Mouse (Mus musculus) kidney, postnatal 4 days (tissue): ENCODE results near the gene Pgls.

Experiments
- DNase-seq, 2 experiments: peaks; one replicate each; pipeline ENCODE4 v3.0.0; 2021; ENCODE audit warnings: mixed read lengths in 2 of 2

Pgls gene

DNA sequence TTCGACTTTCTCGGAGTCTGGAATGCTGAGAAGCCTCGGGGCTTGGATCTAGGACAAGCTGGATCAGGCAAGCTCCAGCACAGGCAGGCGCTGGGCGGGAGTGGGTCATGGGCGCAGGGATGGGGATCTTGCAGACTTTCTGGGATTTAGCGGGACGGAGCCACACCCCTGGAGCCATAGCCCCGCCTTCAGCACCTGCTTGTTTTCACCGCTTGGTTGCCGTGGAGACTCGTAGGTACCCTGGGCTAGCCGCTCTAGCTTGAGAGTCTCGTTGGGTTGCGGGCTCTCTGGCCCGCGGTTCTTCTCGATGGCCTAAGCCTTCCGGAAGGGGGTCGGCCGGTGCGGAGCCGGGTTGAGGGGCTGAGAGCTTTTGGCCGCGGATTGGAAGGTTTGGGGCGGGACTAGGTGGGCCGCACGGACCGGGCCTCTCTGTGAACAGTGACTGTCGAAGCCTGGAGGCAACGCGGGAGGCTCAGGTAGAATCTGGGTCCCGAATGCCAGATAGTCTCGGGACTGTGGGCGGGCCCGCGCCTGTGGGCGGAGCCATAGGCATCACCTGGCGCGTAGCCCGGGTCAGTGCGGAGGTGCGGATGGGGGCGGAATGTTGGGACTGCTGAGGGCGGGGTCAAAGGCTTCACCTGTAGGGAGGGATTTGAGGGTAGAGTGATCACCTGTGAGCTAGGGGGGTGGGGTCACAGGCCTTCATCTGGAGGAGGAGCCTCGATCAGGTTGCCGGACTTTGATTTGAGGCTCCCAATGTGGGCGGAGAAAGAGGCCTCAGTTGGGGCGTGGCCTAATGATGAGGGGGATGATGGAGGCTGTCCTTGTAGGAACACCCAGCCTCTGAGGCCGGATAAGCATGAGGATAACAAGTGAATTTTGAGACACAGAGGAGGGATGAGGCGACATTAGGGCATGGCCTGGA lies 22.3 kb upstream of the Pgls start:
- peak; percentile 89 to 94 for DNase-seq

DNA sequence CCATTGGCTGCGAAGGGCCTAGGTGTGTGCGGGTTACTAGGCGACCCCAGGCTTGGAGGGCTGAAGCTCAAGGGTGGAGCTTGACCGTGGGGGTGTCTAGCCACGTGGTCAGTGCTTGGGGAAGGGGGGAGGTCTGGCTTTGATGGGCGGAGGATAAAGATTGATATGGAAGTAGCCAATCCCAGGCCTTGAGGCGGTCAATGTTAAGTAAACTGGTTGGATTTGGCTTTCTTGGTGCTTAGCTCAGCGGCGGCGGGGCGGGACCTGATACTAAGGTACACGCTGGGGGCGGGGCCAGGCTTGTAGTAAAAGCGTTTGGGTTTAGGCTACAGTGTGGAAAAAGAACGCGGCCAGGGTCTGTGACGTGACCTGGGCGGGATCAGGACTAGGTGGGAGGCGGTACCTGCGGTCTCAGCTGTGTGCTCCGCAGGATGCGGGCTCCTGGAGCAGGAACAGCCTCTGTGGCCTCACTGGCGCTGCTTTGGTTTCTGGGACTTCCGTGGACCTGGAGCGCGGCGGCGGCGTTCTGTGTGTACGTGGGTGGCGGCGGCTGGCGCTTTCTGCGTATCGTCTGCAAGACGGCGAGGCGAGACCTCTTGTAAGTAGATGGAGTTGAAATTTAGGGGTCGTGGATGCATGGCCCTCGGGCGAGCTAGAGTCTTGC lies 21.6 kb upstream of the Pgls start:
- peak; percentile 97 to 98 for DNase-seq

DNA sequence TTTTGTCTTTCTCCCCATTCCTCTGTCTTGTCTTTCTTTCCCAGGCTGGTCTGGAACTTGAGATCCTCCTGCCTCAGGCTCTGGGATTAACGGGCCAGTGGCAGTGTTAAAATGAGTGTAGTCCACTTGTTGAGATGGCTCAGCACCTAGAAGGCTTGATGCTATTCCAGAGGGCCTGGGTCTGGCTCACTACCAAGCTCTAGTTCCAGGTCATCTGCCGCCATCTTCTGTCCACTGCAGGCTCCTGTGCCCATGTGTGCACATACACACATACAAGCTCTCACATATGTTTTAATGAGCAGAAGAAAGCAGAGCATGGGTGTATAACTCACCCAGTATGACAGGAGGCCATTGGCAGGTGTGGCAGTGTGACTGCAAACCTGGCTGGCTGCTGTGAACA lies 19.9 kb upstream of the Pgls start:
- DNase-seq: no peak

DNA sequence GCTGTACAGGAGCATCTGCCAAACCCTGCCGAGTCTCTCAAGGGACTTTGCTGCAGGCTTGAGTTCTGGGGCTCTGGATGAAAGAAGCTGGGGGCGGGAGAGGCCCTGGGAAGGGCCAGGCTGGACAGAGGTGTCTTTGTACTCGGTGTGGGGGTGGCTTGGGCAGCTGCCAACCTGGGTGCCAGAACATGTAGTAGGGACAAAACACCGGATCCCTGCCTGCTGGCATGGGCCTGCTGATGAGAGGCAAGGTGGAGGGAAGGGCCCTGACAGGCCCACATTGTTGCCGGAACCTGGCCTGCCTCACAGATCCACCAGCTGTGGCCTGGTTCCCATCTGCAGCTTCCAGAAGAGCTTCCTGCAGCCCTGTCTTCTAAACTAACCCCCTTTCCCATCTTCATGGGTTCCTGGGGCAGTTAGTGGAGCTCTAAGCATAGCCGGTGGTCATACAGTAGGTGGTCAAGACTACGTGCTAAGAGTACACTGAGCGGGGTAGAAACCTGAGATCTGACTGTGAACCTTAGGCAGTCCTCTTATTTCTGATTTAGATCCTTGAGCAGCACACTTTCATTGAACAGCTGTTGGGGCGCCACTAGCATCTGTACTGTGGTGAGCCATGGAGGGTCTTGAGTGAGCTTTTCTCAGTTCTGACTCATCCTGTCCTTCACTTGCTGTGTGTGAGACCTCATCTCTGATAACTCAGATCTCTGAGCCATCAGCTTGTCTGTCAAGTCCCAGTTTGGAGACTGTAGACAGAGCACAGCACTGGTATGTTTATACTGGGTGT lies 18.9 kb upstream of the Pgls start:
- DNase-seq: peak; percentile 58 to 67

DNA sequence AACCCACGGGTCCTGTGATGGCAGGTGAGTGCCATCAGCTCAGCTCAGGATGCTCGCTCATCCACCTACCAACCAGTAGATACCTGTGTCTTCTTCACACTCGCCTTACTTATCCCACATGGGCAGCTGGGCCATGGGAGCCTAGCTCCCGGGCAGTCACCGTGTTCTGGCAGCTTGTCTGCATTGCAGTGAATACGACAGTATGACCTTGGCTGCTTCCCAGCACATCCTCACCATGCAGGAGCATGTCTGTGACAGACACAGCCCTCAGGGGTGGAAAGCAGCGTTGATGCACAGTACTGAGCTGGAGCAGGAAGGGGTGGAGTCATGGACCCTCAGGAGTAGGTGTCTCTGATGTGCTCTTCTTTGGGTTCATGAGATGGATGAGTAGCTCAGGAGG lies 17.6 kb upstream of the Pgls start:
- DNase-seq: no peak

DNA sequence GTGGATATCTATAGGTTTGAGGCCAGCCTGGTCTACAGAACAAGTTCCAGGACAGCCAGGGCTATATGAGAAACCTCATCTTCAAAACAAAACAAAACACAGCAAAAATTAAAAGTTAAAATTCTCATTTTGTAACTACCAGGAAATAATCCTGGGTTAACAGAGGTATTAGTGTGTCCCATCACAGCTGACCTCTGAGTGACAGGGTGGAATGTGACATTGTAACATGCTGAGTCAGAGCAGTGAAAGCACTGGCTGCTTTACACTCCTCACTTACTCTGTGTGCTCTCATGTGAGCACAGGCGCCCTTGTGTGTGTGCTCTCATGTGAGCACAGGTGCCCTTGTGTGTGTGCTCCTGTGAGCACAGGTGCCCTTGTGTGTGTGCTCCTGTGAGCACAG lies 17.0 kb upstream of the Pgls start:
- no peak for DNase-seq

DNA sequence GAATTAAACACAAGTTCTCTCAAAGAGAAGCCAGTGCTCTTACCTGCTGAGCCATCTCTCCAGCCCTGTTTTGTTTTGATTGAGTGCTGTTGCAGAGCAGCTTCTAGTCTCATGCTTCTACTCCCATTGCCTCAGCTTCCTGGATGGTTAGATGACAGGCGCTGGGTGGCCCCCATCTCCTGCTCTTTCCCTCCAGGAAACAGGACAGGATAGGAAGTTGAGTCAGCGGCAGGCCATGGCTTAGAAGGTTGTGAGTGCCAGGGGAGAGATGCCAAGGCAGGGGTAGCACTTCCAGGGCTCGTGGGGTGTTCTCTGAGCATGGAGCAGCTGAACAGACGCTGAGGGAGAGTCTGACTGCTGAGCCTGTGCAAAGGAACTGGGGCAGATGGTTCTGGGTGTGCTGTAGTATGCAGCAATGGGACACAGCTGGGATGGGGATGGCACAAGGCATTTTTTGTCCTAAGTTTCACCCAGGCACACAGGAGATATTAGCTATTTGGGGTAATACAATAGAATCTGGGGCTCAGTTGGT lies 14.1 kb upstream of the Pgls start:
- DNase-seq: no peak

DNA sequence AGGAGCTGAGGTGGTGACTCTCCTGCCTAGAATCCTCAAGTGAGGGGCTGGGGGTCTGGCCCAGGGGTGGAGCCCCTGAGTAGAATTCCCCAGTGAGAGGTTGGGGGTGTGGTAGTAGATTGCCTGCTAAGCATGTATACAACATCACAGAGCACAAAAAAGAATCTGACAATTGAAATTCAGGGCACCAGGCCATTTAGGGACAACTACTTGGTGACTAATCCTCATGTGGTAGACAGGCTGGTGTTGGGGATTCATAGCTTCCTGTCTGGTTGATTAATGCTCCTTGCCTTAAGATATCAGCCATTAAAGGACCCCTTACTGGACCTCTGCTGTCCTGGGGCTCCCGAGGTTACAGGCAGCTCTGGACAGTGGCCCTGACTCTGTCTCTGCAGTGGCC lies 13.0 kb upstream of the Pgls start:
- DNase-seq: no peak

DNA sequence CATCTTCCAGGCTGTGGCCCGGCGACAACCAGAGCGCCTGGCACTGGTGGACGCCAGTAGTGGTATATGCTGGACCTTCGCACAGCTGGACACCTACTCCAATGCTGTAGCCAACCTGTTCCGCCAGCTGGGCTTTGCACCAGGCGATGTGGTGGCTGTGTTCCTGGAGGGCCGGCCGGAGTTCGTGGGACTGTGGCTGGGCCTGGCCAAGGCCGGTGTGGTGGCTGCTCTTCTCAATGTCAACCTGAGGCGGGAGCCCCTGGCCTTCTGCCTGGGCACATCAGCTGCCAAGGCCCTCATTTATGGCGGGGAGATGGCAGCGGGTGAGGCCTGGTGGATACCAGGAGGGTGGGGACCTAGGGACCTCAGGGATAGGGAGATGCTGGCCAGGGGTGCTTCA lies 12.5 kb upstream of the Pgls start:
- DNase-seq: no peak

DNA sequence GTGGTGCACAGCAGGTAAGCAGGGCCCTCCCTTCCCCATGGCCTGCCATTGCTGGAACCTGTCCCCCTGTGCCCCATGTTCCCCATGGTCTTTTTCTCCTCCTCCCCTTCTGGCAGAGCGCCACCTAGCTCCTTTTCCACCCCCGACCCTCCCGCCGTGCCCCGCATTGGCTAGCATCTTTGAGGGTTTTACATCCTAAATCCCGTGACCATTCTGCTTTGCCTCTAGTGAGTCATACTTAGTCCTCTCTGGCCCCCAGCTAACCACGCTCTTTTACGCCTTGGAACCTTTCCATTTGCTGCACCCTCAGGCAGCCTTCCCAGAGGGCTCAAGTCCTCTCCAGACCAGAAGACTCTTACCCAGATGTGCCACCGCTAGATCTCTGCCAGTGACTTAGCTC lies 11.8 kb upstream of the Pgls start:
- no peak for DNase-seq

DNA sequence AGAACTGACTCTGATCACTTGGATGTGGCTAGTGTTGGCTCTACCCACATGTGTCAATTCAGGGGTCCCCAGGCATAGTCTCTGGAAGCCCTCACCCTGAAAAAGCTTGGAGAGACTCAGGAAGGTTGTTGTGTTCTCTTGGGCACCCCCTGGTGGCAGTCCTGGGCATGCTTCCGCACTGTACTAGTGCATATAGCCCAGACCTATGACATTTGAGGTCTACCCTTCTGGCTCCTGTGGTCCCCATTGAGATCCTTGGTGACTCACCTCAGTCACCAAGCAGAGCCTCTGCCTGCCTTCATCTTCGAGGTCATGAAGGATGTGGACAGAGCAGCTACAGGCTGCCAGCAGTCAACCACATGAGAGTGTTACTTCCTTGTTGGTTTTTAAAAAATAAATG lies 5.1 kb upstream of the Pgls start:
- peak; percentile 78 to 79 for DNase-seq

DNA sequence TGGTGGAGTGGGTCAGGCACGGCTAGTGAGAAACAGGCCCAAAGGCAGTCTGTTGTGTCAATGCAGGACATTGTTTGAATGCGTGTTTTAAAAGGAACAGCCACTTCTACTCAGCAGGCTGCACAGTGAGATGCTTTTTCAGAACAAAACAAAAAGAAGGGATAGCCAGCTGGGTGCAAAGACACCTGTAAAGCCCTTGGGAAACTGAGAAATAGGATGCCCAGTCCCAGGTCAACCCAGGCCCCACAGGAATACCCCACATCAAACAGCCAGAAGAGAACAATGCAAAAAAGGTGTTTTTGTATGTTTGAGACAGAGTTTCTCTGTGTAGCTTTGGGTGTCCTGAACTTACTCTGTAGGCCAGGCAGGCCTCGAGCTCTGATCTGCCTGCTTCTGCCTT lies 3.2 kb upstream of the Pgls start:
- DNase-seq: no peak

DNA sequence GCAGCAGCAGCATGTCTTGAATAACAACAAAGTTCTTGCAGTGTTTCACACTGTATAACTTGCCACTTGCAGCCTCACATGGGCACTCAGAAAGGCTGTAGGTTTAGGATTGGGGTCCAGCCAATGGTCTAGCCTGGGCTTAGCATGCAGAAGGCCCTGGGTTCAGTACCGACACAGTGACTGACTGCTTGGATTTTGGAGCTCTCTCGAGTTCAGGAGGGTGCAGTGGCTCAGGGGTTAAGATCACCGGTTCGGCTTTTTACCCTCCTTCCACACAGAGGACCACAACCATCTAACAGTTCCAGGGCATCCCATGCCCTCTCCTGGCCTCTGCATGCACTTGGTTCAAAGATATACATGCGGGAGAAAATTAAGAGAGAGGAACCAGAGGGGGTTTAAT lies 959 bp upstream of the Pgls start:
- DNase-seq: no peak

DNA sequence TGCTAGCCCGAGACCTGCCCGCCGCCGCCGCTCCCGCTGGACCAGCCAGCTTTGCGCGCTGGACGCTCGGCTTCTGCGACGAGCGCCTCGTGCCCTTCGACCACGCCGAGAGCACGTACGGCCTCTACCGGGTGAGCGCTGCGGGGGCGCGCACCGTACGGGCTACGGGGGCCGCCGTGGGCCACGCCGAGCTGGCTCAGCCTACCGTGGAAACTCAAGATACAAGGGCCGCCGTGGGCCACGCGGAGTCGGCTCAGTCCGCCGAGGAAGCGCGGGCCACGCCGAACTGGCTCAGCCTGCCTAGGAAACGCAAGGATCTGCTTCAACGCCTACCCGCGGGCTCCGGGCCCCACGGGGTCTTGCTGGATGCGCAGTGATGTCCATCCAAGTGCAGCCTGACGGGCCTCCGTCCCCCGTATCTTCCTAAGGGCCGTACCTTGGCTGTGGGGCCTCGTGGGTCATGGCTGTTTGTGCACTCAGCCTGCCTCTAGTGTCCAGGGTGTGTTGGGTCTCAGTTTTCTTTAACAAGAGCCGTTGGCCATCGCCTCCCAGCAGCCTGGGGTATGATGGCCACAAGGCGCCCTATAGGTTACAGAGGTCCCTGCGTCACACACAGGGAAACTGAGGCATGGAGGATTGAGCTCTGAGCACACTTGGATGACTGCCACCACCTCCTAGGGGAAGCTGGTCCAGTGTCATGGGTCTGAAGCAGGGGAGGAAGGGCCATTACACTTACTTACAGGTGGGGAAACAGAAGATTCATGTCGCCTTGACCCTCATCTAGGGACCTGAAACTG lies 596 bp downstream of the Pgls start:
- DNase-seq: peak; percentile 83 to 90

DNA sequence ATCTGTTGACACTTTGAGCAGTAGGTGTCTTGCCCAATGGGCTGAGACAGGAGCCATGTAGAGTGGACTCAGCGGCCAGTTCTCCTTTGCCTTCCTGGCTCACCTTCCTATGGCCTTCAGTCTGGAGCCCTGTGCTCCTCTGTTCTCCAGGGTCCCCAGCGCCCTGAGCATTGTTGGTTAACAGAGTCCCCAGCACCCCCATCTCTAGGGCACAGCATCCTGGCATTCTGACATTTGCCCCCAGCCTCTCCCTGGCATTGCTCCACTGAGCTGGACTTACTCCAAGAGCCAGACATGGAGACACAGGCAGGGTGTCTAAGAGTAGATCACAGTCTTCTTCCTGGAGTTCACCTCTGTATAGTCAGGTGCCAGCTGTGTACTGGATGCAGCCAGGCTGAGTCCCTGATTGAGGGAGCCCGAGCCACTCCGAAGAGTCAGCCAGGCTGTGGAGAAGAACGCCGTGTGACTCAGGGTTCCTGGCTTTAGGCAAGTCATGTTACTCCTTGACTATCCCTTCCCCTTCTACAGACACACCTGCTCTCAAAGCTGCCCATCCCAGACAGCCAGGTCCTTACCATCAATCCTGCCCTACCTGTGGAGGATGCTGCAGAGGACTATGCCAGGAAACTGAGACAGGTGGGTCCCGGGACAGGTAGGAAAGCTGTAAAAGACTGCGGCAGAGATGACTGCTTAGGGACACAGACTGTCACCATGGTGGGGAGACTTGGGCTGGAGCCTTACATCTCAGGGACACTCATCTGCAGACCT lies 1.8 kb downstream of the Pgls start:
- no peak for DNase-seq

DNA sequence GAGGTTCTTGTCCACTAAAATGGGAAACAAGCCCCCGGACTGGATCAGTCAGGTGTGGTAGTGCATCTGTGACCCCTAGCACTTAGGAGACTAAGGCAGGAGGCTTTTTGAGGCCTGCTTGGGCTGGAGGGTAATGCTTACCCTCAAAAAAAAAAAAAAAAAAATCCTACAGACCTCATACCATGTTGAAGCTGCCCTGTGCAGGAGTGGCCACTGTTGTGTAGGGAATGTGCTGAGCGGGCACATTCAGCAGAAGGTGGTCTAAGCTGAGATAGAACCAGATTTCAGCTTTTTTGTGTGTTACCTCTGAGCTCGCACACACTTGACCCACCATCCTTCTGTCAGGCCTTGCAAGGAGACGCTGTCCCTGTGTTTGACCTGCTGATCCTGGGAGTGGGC lies 2.3 kb downstream of the Pgls start:
- DNase-seq: no peak

DNA sequence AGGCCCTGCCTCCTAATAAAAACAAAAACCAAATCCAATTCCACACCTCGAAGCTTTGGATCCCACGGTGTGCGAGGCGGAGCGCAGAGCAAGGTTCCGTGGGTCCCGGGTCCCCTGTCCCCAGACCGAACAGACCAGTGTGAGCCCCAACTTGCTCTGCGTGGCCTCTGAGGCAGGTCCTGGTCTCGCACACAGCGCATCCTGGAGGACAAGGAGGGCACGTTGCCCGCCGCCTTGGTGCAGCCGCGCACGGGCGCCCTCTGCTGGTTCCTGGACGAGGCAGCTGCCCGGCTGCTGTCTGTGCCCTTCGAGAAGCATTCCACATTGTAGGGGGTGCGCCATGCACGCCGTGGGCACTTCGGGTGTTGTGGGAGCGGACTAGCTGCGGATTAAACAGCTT lies 3.9 kb downstream of the Pgls start:
- peak; percentile 94 to 95 for DNase-seq

DNA sequence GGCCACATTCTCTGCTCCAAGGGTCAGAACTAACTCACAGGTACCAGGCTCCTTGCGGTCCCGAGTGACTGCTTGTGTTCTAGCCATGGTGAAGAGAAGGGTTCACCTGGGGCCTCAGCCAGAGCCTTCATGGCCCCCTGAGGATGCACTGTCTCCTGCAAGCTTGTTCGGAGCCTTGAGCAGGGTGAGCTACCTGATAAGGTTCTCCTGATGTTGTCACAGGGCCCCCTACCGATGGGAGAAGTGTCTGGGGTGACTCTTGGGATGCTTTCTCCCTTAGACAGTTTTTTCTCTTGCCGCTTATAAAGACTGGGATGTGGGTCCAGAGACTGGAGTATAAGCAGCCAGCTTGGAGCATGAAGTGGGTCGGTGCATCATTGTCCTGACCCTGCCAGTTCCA lies 4.4 kb downstream of the Pgls start:
- DNase-seq: no peak

DNA sequence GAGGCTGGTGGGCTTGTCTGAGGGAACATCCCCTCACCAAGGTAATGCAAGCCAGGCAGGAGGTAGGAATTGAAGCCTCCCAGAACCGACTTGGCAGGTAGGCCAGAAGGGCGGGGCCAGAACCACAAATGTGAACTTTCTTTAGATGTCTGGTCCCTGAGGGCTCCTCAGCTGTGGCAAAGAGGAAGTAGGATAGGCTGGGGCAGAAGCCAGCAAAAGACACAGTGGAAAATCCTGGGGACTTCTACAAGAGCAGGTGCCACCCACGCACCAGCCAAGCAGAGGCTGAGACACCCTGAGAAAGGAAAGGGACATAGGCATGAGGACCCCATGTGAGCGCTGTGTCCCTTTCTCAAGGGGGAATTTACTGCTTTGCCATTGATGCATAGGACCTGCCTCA lies 4.8 kb downstream of the Pgls start:
- DNase-seq: no peak

DNA sequence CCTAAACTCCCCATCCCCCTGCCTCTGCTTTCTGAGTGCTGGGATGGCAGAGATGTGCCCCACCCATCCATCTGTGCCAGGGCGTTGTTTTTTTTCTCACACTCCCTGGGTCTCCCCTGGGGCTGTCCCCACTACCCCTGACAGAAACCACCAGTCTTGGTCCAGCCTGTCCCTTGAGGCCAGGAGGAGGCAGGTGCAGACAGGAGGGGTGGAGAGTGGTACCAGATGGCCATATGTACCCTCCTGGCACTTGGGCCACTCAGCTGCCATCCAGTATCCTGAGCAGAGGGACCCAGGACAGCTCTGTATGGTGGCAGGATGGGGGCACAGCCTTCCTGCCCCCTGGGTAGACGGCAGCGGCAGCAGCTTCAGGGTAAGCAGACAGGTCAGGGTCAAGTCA lies 5.5 kb downstream of the Pgls start, which contains the start of gene Fam129c:
Fam129c (plus strand) TSS at position 198 of the 400 bp plus-strand sequence.
- DNase-seq: no peak

DNA sequence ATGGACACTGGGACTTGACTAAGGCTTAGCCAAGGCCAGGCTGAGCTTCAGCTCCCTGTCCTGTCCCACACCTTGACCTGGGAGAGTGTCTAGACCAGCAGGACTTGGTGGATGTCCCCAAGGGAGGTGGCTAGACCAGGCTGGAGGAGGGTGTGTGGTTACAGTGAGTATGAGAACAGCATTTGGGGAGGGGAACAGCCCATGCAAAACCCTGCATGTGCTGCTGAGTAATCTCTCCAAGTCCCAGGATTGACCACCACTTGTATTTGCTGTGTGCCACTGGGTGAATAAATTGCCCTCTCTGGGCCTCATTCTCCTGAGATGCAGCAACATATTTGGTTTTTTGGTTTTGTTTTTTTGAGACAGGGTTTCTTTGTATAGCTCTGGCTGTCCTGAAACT lies 6.4 kb downstream of the Pgls start:
- DNase-seq: no peak

DNA sequence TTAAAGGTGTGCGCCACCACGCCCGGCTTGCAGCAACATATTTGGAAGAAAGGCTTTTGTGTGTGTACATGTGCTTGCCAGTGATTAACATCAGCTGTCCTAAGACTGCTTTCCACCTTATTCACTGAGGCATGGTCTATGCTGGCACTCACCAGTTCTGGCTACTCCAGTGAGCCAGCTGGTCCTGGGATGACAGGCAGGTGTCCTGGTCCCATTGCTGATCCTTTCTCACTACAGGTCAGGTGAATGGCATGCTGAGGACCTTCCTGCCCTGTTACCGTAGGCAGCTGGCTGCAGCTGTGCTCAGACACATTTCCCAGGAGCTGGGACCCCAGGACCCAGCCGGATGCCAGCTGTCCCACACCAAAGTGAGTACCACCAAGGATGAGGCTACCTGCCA lies 6.9 kb downstream of the Pgls start:
- DNase-seq: no peak
